Mouse (Mus musculus) kidney, adult 10 weeks (tissue): ENCODE data around the gene D130052B06Rik. TPM values are rescaled to one million over a fixed set of nuclear protein-coding genes. Genes with fewer than 3 reads are reported as not detected.

Experiments used
- polyA plus RNA-seq: library from polyadenylated mRNA; stranded (reverse); fragments of 350-450 nt; fragmentation: Illumina TruSeq; extraction: RNeasy Lipid Tissue Mini Kit (QIAGEN cat#74804); gene quantifications from one replicate; pipeline ENCODE4 v1.2.3, GENCODE M21; 2014; ENCODE audit warnings: low read depth, low replicate concordance

D130052B06Rik gene
- not detected for polyA plus RNA-seq

DNA sequence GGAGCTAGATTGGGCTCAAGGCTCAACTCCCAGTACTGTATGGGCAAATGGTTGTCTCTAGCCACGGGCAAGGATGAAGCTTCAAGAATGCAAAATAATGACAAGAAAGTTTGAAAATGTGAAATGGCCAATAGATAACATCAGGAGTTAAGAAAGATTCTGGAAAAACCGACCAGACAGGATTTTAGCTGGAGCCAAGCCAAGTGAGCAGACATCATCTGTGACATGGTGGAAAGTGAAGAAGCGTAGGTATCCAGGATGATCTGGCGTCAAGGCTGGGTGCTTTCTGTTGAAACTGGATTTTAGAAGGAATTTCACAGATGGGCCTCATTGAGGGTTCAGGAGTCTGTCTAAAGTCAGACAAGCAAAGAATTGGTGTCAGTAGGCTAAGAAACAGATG lies at the start of gene D130052B06Rik:
Gene D130052B06Rik, plus strand, starts transcription at position 317 of the 400 bp plus-strand sequence.

DNA sequence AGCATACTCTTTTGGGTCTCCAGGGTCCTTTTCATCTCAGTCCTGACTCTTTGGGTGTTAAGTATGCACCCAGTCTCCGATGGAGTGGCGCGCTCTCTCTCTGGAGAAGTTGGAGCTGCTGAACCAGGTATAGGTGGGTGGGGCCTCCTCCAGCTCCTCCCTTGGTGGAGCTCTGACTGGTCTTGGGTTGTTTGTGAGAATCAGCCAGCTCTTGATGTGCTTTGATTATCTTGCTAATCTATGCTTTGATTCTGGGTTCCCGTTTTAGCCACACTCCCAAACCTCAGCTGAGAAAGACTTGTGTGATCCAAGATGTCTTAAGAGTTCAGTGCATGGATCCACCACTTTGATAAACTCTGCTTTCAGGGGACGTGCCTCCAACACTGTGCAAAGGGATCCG lies 20.2 kb upstream of the D130052B06Rik start, which contains the start of gene Gabrp:
Gene Gabrp, minus strand, starts transcription at position 101 of the 400 bp plus-strand sequence.

Other genes starting within 250 kb of the D130052B06Rik start
- 2.4 TPM for gene Ranbp17, start 85.6 kb upstream of the D130052B06Rik start, polyA plus RNA-seq
- 0.44 TPM for gene Gabrp, start 20.3 kb upstream of the D130052B06Rik start, polyA plus RNA-seq